Mouse (Mus musculus) frontal cortex, adult 2 months (tissue): ENCODE data around the gene 2310022A10Rik. TPM values are rescaled to one million over a fixed set of nuclear protein-coding genes. Genes with fewer than 3 reads are reported as not detected.

Source experiments
- DNase-seq, 2 experiments: peaks; one replicate each; pipeline ENCODE4 v3.0.0; 2022; ENCODE audit warnings: low spot score in 1 of 2; ENCODE audit errors: extremely low spot score in 1 of 2
- polyA plus RNA-seq: library from polyadenylated mRNA; depleted of rRNA; stranded (reverse); fragments of >200 nt; gene quantifications from 2 replicates; pipeline ENCODE4 v1.2.3, GENCODE M21; 2012

2310022A10Rik gene
- polyA plus RNA-seq, 1 experiment = 32.3 TPM

- no peak for DNase-seq
Measured at GRCm38 (mm10) chr7:27587741-27588140, 34.7 kb downstream of the 2310022A10Rik start.

- DNase-seq = no peak
Measured at GRCm38 (mm10) chr7:27590088-27590487, 37.1 kb downstream of the 2310022A10Rik start.

GRCm38 (mm10) chr7:27590566-27591213, 37.7 kb downstream of the 2310022A10Rik start:
- DNase-seq = no peak

GRCm38 (mm10) chr7:27591266-27592216, 38.5 kb downstream of the 2310022A10Rik start, which contains the start of gene Akt2:
Akt2 (plus strand) TSS chr7:27591552.
- DNase-seq = peak; percentile 95

- peak; percentile 46 to 72 for DNase-seq
Measured at GRCm38 (mm10) chr7:27592217-27592929, 39.3 kb downstream of the 2310022A10Rik start.

- no peak for DNase-seq
Measured at GRCm38 (mm10) chr7:27592934-27593645, 40.1 kb downstream of the 2310022A10Rik start.

GRCm38 (mm10) chr7:27596586-27597503, 43.8 kb downstream of the 2310022A10Rik start:
- no peak for DNase-seq

GRCm38 (mm10) chr7:27598053-27598452, 45.0 kb downstream of the 2310022A10Rik start:
- DNase-seq = no peak

- DNase-seq = peak; percentile 87 to 90
Measured at GRCm38 (mm10) chr7:27601628-27602027, 48.6 kb downstream of the 2310022A10Rik start.

- no peak for DNase-seq
Measured at GRCm38 (mm10) chr7:27602161-27602560, 49.1 kb downstream of the 2310022A10Rik start.

GRCm38 (mm10) chr7:27602835-27603234, 49.8 kb downstream of the 2310022A10Rik start:
- DNase-seq = no peak

GRCm38 (mm10) chr7:27604661-27605348, 51.8 kb downstream of the 2310022A10Rik start:
- DNase-seq = no peak

GRCm38 (mm10) chr7:27605499-27606285, 52.7 kb downstream of the 2310022A10Rik start:
- DNase-seq = peak in 1 of 2 experiments; percentile 83

GRCm38 (mm10) chr7:27606481-27607254, 53.6 kb downstream of the 2310022A10Rik start:
- DNase-seq = no peak

GRCm38 (mm10) chr7:27607580-27607979, 54.5 kb downstream of the 2310022A10Rik start:
- DNase-seq = peak in 1 of 2 experiments; percentile 53

GRCm38 (mm10) chr7:27608130-27608529, 55.1 kb downstream of the 2310022A10Rik start:
- no peak for DNase-seq

- DNase-seq = no peak
Measured at GRCm38 (mm10) chr7:27609285-27609684, 56.3 kb downstream of the 2310022A10Rik start.
